Mouse (Mus musculus) MEL (cell line): ENCODE measurements at regions not wholly inside any gene's neighbourhood (a gene's known extent, or its start where the extent isn't known, plus 50 kb on each side); places are given as distances from the start of the nearest gene placed in this dataset.

Experiments used
- DNase-seq: peaks from one replicate; pipeline ENCODE4 v3.0.0; 2011; ENCODE audit warnings: low read depth, low spot score
- H3K27ac ChIP-seq: 2 replicates; pipeline ENCODE4 v1.5.1; 2012; ENCODE audit warnings: low read depth, mild to moderate bottlenecking, control low read depth, low read length, moderate library complexity; ENCODE audit not compliant: control insufficient read depth
- H3K27me3 ChIP-seq, 2 experiments: fragments of 150-350 bp in 1 of 2; sonication (generic) in 1 of 2; 2 replicates each; pipeline ENCODE4 v1.6.1; 2012; ENCODE audit warnings: low read length in 2 of 2, mild to moderate bottlenecking in 2 of 2, improper control_type of control experiment in 1 of 2, moderate library complexity in 1 of 2; ENCODE audit not compliant: insufficient read depth in 2 of 2, control insufficient read depth in 1 of 2
- H3K36me3 ChIP-seq, 2 experiments: 2 replicates each; pipeline ENCODE4 v1.6.1; 2012 to 2014; ENCODE audit warnings: low read length in 2 of 2, improper control_type of control experiment in 1 of 2, inconsistent platforms in 1 of 2, mild to moderate bottlenecking in 1 of 2; ENCODE audit not compliant: insufficient read depth in 2 of 2, control insufficient read depth in 1 of 2
- H3K4me1 ChIP-seq, 2 experiments: fragments of 150-350 bp in 1 of 2; sonication (generic) in 1 of 2; 2 replicates each; pipeline ENCODE4 v1.6.1; 2012; ENCODE audit warnings: low read length in 2 of 2, improper control_type of control experiment in 1 of 2, mild to moderate bottlenecking in 1 of 2; ENCODE audit not compliant: insufficient read depth in 2 of 2, control insufficient read depth in 1 of 2
- H3K4me3 ChIP-seq, 2 experiments: fragments of 150-350 bp in 1 of 2; sonication (generic) in 1 of 2; 2 replicates each; pipeline ENCODE4 v1.5.1; 2012; ENCODE audit warnings: low read depth in 2 of 2, low read length in 2 of 2, mild to moderate bottlenecking in 2 of 2, moderate library complexity in 2 of 2, control low read depth in 1 of 2, improper control_type of control experiment in 1 of 2; ENCODE audit not compliant: control insufficient read depth in 1 of 2, insufficient read depth in 1 of 2
- H3K79me2 ChIP-seq: 2 replicates; pipeline ENCODE4 v1.6.1; 2012; ENCODE audit warnings: mild to moderate bottlenecking, low read length, moderate library complexity; ENCODE audit not compliant: control insufficient read depth, poor library complexity, insufficient read depth
- H3K9ac ChIP-seq: 2 replicates; pipeline ENCODE4 v1.6.1; 2012; ENCODE audit warnings: low read depth, mild to moderate bottlenecking, control low read depth, low read length, moderate library complexity; ENCODE audit not compliant: control insufficient read depth, poor library complexity, severe bottlenecking
- H3K9me3 ChIP-seq: fragments of 150-350 bp; sonication (generic); replicated peaks from 2 replicates; pipeline ENCODE4 v1.6.1; 2012; ENCODE audit warnings: mild to moderate bottlenecking, low read length, improper control_type of control experiment, moderate library complexity; ENCODE audit not compliant: insufficient read depth
- ELF1 ChIP-seq: IDR thresholded peaks from 2 replicates; pipeline ENCODE4 v1.6.1; 2014; ENCODE audit warnings: low read depth, mild to moderate bottlenecking, inconsistent platforms, low read length, improper control_type of control experiment, moderate library complexity
- HCFC1 ChIP-seq: IDR thresholded peaks from 2 replicates; pipeline ENCODE4 v1.6.1; 2012; ENCODE audit warnings: low read depth, mild to moderate bottlenecking, inconsistent platforms, low read length, improper control_type of control experiment, moderate library complexity
- JUND ChIP-seq: IDR thresholded peaks from 2 replicates; pipeline ENCODE4 v1.6.1; 2011; ENCODE audit warnings: low read depth, mild to moderate bottlenecking, improper control_type of control experiment, low read length
- MAZ ChIP-seq: IDR thresholded peaks from 2 replicates; pipeline ENCODE4 v1.6.1; 2012; ENCODE audit warnings: low read depth, mild to moderate bottlenecking, inconsistent platforms, low read length, improper control_type of control experiment
- MXI1 ChIP-seq: IDR thresholded peaks from 2 replicates; pipeline ENCODE4 v1.6.1; 2011; ENCODE audit warnings: mild to moderate bottlenecking, low read depth, low read length, improper control_type of control experiment
- MYB ChIP-seq: IDR thresholded peaks from 2 replicates; pipeline ENCODE4 v1.6.1; 2011; ENCODE audit warnings: mild to moderate bottlenecking, low read depth, low read length, improper control_type of control experiment
- MYC ChIP-seq: IDR thresholded peaks from 2 replicates; pipeline ENCODE4 v1.6.1; 2011; ENCODE audit warnings: low read depth, mild to moderate bottlenecking, low read length, improper control_type of control experiment, moderate library complexity
- NELFE ChIP-seq: IDR thresholded peaks from 2 replicates; pipeline ENCODE4 v1.6.1; 2011; ENCODE audit warnings: low read depth, low read length, improper control_type of control experiment
- NRF1 ChIP-seq: IDR thresholded peaks from 2 replicates; pipeline ENCODE4 v1.6.1; 2014; ENCODE audit warnings: low read depth, mild to moderate bottlenecking, inconsistent platforms, low read length, improper control_type of control experiment, moderate library complexity; ENCODE audit not compliant: poor library complexity, insufficient read depth, severe bottlenecking
- POLR2AphosphoS2 ChIP-seq: IDR thresholded peaks from 2 replicates; pipeline ENCODE4 v1.6.1; 2011; ENCODE audit warnings: low read length, improper control_type of control experiment
- POLR2AphosphoS5 ChIP-seq: IDR thresholded peaks from 2 replicates; pipeline ENCODE4 v1.6.1; 2012; ENCODE audit warnings: low read depth, borderline replicate concordance, mild to moderate bottlenecking, inconsistent platforms, low read length, moderate library complexity, mixed read lengths
- RCOR1 ChIP-seq: IDR thresholded peaks from 2 replicates; pipeline ENCODE4 v1.6.1; 2012; ENCODE audit warnings: low read depth, mild to moderate bottlenecking, inconsistent platforms, low read length, improper control_type of control experiment
- SMC3 ChIP-seq: IDR thresholded peaks from 2 replicates; pipeline ENCODE4 v1.6.1; 2011; ENCODE audit warnings: low read depth, low read length, improper control_type of control experiment
- TBP ChIP-seq: IDR thresholded peaks from 2 replicates; pipeline ENCODE4 v1.8.0; 2011; ENCODE audit warnings: low read depth, low read length, improper control_type of control experiment
- UBTF ChIP-seq: IDR thresholded peaks from 2 replicates; pipeline ENCODE4 v1.6.1; 2012; ENCODE audit warnings: low read depth, mild to moderate bottlenecking, inconsistent platforms, low read length, improper control_type of control experiment, moderate library complexity, borderline replicate concordance; ENCODE audit not compliant: insufficient read depth
- ZC3H11A ChIP-seq: IDR thresholded peaks from 2 replicates; pipeline ENCODE4 v1.6.1; 2012; ENCODE audit warnings: low read depth, mild to moderate bottlenecking, inconsistent platforms, low read length, improper control_type of control experiment
- ZKSCAN1 ChIP-seq: IDR thresholded peaks from 2 replicates; pipeline ENCODE4 v1.6.1; 2012; ENCODE audit warnings: low read depth, mild to moderate bottlenecking, inconsistent platforms, low read length, improper control_type of control experiment, moderate library complexity

GRCm38 (mm10) chr1:88786066-88786465 lies 84.0 kb upstream of the Arl4c start:
- Histone ChIP-seq H3K27me3 (no peaks in the 10 kb centered on the region), H3K27ac (no peak overlapping the region), H3K36me3 (no peaks in the 10 kb centered on the region), H3K4me1 (no peaks in the 10 kb centered on the region), H3K4me3 (no peak overlapping the region), H3K79me2 (no peaks in the 10 kb centered on the region), H3K9me3 (no peaks in the 10 kb centered on the region), H3K9ac (no peak overlapping the region)
- TF ChIP-seq JUND (no peak), UBTF (no peak), RCOR1 (no peak), ZC3H11A (no peak), ELF1 (no peak), MAZ (no peak), NELFE (no peak), MYC (no peak), MXI1 (no peak), TBP (no peak), SMC3 (no peak), HCFC1 (no peak), POLR2AphosphoS2 (no peak)
- no peak for DNase-seq

- no peaks in the 10 kb centered on the region for H3K36me3 ChIP-seq
- TF ChIP-seq MXI1: no peak
- TF ChIP-seq POLR2AphosphoS5: no peak
- H3K27ac ChIP-seq: no peak overlapping the region
- no peak for DNase-seq
- no peaks in the 10 kb centered on the region for H3K79me2 ChIP-seq
- H3K9ac ChIP-seq: no peak overlapping the region
- H3K27me3 ChIP-seq: no peaks in the 10 kb centered on the region
- H3K4me3 ChIP-seq: no peak overlapping the region
- no peaks in the 10 kb centered on the region for H3K9me3 ChIP-seq
- H3K4me1 ChIP-seq: no peaks in the 10 kb centered on the region
These were observed 88.7 kb upstream of the Arl4c start for GRCm38 (mm10) chr1:88790674-88791073.

- TF ChIP-seq ZKSCAN1 (no peak), NRF1 (no peak), TBP (no peak), POLR2AphosphoS5 (no peak), MYB (no peak)
- H3K36me3 ChIP-seq: no peaks in the 10 kb centered on the region
- H3K79me2 ChIP-seq: no peaks in the 10 kb centered on the region
- H3K27me3 ChIP-seq: no peaks in the 10 kb centered on the region
- no peaks in the 10 kb centered on the region for H3K4me1 ChIP-seq
- no peak overlapping the region for H3K4me3 ChIP-seq
- no peaks in the 10 kb centered on the region for H3K9me3 ChIP-seq
- H3K27ac ChIP-seq: no peak overlapping the region
- no peak overlapping the region for H3K9ac ChIP-seq
- DNase-seq: no peak
These were observed 92.9 kb upstream of the Arl4c start for GRCm38 (mm10) chr1:88794926-88795325.
